Mouse (Mus musculus) thymus, postnatal 14 days (tissue): ENCODE measurements at regions not wholly inside any gene's neighbourhood (a gene's known extent, or its start where the extent isn't known, plus 50 kb on each side); places are given as distances from the start of the nearest gene placed in this dataset.

Experiments used
- DNase-seq: peaks from one replicate; pipeline ENCODE4 v3.0.0; 2021

- no peak for DNase-seq
Measured at GRCm38 (mm10) chr13:70144461-70144860, 342.3 kb downstream of the Med10 start.

- DNase-seq: no peak
Measured at GRCm38 (mm10) chr13:70145466-70145865, 343.3 kb downstream of the Med10 start.

DNA sequence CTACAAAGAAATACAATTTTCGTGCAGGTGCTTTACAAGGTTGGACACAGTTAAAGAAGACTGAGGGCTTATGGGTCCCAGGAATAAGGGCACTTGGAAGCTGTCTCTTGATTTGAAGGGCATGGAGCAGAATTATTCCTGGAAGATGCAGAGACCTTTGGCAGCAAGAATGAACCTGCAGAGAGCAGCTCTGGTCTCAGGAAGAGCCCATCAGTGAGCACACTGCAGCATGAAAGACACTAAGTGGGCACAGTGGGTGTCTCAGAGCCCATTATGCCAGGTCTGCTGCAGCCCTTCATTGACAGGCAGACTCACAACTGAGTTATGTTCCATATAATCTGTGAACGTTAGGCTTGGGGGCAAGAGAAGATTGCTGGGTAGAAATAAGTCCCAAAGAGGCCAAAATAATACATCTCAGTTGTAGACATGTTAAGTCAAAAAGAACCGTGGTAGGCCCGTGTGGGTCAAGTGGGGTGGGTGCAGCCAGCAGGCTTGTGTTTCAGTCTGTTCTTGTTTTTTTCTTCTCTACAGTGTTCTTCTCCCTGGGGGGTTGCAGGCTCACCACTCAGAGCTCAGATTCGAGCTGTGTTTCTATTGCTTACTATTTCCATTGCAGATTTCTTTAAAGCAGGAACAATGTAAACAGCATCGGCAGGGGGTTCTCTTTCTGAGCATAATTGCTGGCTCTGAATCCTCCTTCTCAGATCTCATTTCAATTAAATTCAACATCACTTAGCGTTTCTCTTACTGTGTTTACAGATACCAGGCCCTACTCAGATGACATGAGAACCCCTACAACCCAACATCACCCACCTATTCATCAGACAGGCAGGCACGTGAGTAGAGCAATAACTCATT, 347.1 kb downstream of the Med10 start:
- DNase-seq: no peak

- DNase-seq: no peak
Measured at GRCm38 (mm10) chr13:70149899-70150184, 347.6 kb downstream of the Med10 start.

DNA sequence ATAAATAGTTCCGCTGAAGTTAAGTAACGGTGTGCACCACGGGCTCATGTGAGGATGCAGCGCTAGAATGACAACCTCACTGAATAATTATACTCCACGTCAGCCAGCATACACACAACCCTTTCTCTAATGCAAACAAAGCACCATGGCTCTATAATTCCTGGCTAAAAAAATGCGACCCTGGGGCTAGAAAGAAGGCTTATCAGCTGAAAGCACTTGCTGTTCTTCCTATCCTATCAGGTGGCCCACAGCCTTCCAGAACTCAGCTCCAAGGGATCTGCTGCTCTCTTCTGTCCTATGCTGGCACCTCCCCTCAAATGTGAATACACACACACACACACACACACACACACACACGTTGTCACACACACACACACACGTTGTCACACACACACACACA, 350.9 kb downstream of the Med10 start:
- no peak for DNase-seq

DNA sequence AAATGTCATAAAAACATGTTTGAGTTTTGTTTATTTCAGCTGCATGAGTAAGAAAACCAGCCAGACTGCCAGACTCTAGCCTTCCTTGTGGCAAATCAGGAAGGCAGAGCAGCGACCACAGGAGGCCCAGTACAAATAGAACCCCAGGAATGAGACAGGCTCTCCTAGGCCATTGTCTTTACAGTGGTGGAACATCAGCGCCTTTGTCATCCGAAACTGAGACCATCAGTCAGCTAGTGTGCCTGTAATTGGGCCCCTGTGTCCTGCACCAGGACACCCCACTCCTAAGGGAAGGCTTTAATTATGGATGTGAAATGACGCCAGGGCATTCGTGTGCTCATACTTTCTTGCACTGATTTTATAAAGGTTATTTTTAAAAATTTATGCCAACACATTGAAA, 353.4 kb downstream of the Med10 start:
- DNase-seq: no peak

DNA sequence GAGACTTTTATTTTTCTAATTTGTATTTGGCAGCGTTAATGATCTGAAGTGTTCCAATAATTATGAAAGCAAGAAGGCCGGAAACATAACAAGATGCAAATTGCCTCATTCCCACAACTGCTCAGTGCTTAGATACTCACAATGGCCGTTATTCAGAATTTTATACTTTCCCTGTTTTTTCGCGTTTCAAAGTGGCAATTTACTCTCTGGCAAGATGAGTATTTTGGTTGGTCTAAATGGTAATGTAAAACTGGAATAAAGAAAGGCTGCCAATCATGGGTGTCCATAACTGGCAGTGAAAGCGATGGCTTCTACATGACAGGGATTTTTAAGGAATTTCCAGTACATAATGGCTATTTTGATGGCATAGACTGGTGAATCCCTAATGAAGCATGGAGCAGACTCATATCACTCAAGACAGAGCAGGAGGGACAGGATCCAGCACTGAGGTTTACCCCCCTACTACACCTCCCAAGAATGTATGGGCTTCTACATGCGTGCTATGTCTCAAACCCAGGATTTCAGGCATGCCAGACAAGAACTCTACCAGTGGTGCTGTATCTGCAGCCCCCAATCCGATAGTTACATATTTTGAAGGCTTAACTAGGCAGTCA, 354.9 kb downstream of the Med10 start:
- DNase-seq: no peak

DNA sequence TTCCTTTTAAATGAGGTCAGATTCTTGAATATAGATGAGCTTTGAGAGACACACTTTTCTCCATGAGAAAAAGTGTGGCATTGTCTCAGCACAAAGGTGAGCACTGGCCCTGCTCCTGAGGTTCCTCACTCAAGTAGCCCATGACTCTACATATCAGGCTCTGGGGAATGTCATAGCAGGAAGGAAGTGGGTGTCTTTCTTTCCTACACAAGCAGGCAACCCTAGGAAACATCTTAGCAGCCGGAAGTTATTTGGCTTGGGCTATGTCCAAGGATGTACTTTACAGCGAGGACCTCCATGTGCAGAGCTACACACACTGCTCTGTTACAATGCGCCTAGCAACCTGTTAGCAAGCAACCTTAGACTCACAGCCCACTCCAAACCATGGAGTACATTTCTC, 356.9 kb downstream of the Med10 start:
- DNase-seq: no peak

GRCm38 (mm10) chr13:70159604-70160003, 357.4 kb downstream of the Med10 start:
- no peak for DNase-seq

DNA sequence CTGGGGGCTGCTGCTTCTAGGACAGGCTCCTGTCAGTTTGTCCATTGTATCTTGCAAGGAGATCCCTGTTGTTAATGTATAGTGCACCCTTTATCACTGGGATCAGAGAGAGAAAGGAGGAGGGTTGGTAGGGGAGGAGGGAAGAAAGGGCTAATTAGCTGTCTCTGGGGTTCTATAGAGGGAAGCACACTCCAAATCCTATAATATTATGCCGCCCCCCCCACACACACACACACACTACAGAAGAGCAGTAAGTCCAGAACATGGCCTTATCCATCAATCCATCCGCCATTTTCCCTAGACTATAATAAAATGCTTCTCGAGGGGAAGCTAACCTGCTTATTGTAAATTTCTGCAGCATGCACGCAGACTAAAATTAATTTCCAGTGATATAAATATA, 359.9 kb downstream of the Med10 start:
- no peak for DNase-seq

- DNase-seq: no peak
Measured at GRCm38 (mm10) chr13:70165511-70166225, 363.5 kb downstream of the Med10 start.

GRCm38 (mm10) chr13:70167747-70168146, 365.6 kb downstream of the Med10 start:
- DNase-seq: no peak

DNA sequence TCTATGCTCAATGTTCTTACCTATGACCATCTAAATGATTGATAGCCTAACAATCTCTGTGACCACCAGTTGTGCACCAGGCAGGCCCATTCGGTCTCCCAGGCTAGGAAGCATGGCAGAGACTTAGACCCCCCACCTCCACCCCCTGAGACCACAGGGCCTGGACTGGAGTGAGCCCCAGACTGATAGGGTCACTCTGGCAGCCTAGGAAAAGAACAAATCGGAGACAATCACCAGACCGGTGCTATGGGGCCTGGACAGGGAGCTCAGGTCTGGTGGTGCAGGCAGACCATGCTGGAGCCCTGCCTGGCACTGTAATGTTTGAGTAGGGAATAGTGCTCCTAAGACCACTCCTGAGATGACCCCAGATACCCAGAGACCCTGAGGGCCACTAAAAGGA, 366.7 kb downstream of the Med10 start:
- no peak for DNase-seq

DNA sequence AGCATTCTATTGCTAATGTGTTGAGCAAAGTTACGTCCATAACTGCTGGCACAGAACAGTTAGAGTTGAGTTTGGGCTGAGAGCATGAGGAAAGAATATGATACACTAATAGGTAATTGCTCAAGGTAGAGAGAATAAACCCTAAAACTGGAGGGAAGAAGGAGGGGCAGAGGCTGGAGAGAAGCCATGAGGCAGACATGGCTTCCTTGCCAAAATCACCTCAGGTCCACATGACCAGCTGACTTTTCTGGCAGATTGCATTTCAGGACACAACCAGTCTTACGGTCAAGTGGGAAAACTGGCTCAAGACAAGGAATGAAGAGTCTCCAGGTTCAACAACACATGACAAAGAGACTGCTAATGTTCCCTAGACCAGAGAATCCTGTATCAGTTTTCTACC, 374.9 kb downstream of the Med10 start:
- DNase-seq: no peak

DNA sequence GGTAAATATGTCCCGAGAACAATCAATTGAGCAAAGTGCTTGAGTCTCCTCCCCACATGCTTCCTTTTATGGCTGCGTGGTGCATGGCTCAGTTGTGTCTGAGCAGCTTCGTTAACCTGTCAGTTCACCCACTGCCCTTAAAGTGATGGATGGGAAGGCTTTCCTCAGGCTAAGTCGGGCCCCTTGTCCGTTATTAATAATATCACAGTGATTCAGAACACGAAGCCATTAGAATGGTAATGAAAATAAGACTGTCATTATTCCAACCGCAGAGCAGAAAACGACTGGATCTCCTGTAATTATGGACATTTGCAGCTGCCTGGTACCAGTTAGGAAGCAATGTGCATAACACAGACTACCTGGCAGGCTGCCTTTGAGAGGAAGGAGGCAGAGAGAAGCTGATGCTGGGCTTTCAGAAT, 375.9 kb downstream of the Med10 start:
- DNase-seq: no peak

- DNase-seq: no peak
Measured at GRCm38 (mm10) chr13:70190978-70191377, 388.8 kb downstream of the Med10 start.

GRCm38 (mm10) chr13:70192101-70193025, 390.2 kb downstream of the Med10 start:
- no peak for DNase-seq

GRCm38 (mm10) chr13:70193270-70193669, 391.1 kb downstream of the Med10 start:
- no peak for DNase-seq

DNA sequence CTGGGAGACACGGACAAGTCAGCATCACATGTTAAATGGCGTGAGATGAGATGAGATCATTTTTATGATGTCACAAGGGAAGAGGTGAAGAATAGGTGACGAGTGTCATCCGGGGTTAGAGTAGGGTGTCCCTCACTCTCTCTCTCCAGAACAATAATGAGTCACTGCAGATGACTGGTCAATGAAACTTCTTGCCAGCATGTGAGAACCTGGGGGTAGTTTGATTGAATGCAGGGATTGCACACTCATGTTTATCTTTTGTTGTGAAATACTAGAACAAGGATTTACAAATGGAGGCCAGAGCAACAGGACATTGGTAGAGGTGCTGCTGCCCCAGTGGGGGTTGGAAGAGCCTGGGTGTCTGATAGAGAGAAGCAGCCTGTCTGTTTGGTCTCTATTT, 393.7 kb downstream of the Med10 start:
- no peak for DNase-seq

DNA sequence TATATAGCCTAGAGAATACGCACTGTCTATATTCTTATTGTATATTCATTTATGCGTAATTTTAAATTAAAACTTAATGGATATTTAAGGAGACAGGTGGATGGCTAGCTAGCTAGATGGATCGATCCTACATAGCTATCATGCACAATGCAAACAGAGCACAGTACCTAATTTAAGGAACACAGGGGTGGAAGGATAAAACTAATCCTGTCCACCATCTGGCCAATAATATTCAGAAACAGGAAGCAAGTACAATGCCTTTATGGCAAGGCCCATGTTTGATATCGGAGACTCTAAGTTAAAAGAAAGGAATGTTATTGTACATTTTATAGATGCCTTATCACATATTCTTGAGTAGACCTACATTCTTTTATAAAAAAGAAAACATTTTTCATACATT, 396.4 kb downstream of the Med10 start:
- DNase-seq: no peak

DNA sequence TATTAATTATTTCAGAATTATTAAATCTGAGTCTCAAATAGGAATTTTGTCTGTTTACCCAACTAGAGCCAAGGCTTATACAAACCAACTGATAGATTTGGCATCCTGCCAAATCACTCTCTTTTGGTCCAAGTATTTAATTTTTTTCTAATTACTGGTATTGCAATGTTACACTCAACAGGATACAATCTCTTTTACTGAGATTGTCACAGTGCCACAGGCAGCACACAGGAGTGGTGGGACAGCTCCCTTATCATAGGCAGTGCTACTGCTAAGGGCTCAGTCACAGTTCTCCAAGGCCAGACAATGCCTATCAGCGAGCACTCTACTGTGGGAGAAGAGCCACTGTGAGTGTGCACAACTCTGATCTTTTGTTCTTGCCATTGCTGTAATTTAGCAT, 396.9 kb downstream of the Med10 start:
- no peak for DNase-seq

DNA sequence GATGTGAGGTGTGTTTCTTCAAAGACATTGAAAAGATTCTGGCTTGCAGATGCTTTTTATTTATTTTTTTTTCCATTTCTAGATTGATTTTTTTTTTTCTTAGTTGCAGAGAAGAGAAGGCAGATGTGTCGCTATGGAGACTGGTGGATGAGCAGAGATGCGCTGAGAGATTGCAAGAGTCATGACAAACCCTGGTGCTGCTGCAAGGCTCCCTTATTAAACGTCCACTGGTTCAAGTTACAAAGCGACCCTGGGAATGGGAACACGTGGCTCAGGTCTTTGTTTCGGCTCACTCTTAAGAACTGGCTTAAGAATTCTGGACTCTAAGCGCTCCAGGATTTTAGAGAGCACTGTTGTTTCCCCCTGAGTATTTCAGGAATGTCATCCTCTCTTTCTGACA, 403.1 kb downstream of the Med10 start:
- DNase-seq: no peak

GRCm38 (mm10) chr13:70210158-70210557, 408.0 kb downstream of the Med10 start:
- DNase-seq: no peak
